Mouse (Mus musculus) E14TG2a.4 (cell line): Measurements from ENCODE around the gene Ggct.

Experiments used
- CTCF ChIP-seq: conservative IDR thresholded peaks from 2 replicates; pipeline ENCODE4 v1.5.1; 2014; ENCODE audit warnings: low read length
- POU5F1 ChIP-seq: IDR thresholded peaks from 2 replicates; pipeline ENCODE4 v1.6.1; 2014; ENCODE audit warnings: low read length, borderline replicate concordance

DNA sequence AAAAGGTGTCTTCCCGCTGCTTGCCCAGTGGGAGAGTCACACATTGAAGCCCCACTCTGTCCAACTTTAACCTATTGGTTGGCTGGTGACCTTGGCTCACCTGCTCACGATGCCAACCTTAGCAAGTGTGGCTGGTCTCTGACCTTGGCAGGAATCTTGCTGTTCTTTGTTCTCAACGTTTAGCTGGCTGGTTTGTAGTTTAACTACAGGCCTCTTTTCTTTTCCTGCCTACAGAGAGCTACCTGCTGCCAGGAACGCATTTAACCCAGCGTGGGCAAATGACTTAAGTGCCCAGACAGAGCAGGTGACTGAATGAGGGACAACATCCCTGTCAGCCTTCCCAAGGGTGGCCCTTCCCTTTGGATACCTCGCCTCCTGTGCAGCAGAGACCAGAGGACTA is 5.0 kb upstream of the Ggct start:
- TF ChIP-seq POU5F1 (no peak), CTCF (no peak)
